Mouse (Mus musculus): ENCODE results near the gene Zfp574.

The Zfp574 gene

DNA sequence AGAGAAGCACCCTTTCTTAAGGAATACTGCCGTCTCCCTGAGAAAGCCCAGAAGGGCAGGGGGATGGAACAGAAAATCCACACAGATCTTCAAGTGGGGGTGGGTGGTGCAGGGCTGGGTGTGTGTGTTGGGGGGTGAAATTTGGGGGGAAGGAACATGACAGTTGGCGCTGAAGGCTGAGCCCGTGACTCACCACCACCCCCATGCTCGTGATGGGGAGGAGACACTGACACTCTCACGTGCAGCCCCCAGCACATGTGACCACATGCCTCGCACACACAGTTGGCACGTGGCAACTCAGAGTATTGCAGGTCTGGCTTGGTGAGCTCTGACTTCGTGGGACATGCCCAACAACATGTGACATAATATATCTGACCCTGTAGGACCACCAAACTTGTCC lies 1.6 kb downstream of the Zfp574 start:
- peak; percentile 56 for DNase-seq

GRCm38 (mm10) chr7:25076296-25076662 lies 3.9 kb downstream of the Zfp574 start:
- no peak for DNase-seq

GRCm38 (mm10) chr7:25076663-25077413 lies 4.5 kb downstream of the Zfp574 start:
- DNase-seq = peak; percentile 99

GRCm38 (mm10) chr7:25077414-25077755 lies 5.0 kb downstream of the Zfp574 start:
- DNase-seq = no peak

GRCm38 (mm10) chr7:25079496-25080026 lies 7.2 kb downstream of the Zfp574 start:
- DNase-seq = peak; percentile 56

DNA sequence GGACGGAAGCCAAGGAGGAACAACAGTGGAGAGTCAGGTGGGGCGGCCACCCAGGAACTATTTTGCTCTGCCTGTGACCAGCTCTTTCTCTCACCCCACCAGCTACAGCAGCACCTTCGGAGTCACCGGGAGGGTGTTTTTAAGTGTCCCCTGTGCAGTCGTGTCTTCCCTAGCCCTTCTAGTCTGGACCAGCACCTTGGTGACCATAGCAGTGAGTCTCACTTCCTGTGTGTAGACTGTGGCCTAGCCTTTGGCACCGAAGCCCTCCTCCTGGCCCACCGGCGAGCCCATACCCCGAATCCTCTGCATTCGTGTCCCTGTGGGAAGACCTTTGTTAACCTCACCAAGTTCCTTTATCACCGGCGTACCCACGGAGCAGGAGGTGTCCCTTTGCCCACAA lies 8.1 kb downstream of the Zfp574 start:
- DNase-seq = no peak

DNA sequence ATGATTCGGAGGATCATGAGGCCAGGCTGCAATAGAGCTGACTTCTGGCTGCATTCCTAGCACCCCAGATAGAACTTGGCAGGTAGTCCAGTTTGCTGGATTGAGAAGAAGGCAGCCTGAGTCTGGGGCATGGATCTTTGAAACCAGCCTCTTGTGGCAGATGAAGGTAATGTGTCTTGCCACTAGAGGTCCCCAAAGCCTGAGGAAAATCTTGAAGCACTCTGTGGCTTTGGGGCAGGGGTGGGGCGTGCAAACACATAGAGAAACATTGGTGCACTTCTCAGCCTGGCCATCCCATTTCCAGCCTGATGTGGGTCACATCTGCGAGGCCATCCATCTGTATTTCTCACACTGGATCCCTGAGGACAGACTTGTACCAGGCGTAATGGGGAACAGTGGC lies 10.1 kb downstream of the Zfp574 start:
- peak; percentile 44 for DNase-seq

GRCm38 (mm10) chr7:25084621-25085020 lies 12.3 kb downstream of the Zfp574 start:
- DNase-seq = no peak

- DNase-seq = no peak
Measured at GRCm38 (mm10) chr7:25086656-25087055, 14.3 kb downstream of the Zfp574 start.

DNA sequence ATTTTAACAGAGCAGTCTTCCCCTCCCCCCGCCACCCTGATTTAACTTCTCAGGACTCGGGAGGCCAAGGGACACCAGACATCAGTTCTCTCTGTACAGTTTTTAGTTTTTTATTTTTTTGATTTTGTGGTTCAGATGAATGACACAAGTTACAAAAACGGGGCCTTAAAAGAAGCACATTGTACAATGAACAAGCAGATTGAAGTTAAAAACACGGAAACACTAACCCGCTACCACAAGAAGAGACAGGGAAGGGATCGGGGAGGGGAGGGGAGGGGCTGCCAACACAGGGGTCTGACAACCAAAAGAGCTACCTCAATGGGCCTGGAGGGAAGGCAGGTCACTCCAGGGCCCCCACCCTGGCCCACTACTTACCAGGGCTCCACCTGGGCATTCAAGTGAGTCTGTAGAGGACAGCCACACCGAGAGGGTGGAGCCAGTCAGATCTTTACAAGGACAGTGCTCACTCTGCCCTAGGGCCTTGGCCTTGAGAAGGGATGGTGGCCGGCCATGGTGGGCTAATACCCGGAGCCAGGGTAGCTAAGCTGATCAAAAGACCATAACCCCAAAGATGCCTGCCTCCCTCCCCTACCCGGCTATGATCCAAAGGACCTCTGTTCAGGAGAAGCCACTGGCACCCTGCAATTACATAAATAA lies 15.0 kb downstream of the Zfp574 start:
- DNase-seq = peak; percentile 20

DNA sequence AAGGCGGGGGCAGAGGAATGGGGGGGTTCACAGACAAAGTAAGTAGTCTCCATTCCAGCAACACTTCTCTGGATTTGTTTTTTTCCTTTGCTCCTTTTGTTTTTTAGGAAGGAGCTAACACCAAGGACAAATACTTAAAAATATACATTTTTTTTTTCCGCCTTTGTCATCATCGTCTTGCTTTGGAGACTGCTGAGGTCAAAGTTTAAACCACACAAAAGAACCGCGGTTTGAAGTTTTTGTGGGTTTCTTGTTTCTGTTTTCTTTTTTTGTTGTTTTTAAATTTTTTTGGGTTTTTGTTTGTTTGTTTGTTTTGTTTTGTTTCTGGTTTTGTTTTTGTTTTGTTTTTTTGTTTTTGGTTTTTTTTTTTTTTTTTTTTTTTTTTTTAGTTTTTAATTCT lies 15.6 kb downstream of the Zfp574 start:
- no peak for DNase-seq

DNA sequence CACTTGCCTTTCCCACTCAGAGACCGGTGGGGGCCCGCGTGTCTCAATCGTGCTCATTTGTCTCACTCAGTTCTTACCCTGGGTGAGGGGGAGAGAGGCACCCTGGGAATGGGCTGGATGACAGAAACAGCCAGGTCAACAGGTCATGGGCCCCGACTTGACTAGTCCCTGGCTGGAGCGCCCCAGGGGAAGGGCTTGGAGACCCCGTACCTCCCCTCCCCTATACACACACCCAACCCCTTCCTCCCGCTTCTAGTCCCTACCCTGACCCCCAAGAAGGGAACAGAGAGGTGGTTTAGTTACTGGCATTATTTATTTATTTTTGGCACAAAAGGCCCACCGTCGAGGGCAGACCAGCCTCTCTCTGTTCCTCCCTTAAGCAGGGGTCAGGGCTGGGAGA lies 16.2 kb downstream of the Zfp574 start:
- DNase-seq = peak; percentile 12

DNA sequence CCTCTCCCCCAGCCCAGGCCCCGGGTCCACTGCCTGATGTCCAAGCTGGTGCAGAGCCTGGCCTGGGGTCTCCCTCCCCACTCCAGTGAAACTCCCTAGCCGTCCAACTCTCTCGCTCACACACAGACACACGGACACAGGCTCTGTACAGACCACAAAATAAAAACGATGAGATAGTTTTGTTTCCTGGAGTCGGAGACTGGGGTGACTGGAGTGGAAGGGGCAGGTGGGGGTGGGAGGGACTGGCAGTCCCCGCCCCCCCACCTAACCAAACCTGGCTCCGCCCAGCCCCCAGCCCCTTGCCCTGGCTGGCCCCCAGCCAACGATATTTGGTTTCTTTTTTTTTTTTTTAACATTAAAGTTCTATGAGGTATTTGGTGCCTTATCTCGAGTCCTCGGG lies 16.6 kb downstream of the Zfp574 start:
- peak; percentile 15 for DNase-seq

- no peak for DNase-seq
Measured at GRCm38 (mm10) chr7:25089875-25090274, 17.5 kb downstream of the Zfp574 start.

DNA sequence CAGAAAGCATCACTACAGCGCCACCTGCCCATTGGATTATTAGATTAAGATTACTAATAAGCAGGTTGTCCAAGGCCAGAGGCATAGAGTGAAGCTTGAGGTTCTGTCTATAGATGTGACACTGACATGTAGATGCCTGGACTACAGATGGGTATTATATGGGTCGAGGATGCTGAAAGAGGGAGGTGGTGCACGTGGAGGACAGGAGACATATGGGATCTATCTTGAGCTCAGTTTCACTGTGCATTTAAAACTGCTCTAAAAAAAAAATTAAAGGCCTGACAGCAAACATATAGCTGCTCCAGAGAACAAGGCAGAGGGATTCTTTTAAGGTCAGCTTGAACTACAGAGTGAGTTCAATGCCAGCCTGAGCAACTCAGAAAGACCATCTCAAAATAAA lies 25.8 kb downstream of the Zfp574 start:
- no peak for DNase-seq

DNA sequence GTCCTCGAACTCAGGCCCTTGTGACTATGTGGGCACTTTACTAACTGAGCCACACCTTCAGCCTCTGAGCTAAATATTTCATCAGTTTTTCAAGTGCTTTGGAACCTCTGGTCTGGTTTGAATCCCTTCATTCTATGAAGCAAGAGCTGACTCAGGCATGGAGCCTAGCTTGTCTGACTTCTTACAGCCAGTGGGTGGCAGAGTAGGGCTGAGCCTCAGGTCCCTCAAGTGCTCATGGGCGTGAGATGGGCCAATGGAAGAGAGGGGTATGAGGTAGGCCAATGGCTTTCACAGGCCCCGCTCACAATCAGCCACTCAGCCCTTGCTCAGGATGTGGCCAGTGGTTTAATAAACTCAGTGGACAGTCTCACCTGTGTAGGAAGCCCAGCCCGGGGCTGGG lies 27.2 kb downstream of the Zfp574 start:
- no peak for DNase-seq

DNA sequence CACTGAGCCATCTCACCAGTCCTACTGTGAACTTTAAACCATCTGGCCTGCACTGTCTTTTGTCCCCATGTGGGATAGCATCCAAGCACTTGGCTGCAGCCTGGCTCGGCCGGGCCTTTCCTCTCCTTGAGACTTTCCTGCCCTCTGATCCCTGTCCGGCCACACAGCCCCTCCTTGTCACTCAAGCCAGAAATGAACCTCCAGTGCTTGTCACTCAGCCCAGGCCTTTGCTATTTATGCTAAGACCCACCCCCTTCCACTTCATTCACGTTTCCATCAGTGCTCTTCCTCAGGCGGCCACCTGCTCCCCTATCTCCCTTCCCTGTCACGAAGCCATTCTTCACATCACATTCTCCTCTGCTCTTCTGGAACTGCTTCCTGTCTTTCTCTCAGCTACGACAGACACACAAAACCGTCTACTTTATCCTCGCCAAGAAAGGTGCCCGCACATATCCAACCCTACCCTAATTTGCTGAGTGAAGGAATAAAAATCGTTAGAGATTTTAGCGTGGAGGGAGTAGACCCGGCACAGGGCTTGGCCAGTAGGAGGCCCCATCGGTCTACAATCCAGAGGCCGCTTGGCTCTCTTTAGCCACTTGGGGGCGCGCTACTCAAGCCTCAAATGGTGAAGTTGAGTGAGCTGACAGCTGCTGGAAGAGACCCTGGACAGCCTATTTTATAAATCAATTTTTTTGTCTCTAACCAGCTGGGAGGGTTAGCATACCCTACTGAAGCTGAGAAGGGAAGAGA lies 33.2 kb downstream of the Zfp574 start:
- peak; percentile 66 for DNase-seq

DNA sequence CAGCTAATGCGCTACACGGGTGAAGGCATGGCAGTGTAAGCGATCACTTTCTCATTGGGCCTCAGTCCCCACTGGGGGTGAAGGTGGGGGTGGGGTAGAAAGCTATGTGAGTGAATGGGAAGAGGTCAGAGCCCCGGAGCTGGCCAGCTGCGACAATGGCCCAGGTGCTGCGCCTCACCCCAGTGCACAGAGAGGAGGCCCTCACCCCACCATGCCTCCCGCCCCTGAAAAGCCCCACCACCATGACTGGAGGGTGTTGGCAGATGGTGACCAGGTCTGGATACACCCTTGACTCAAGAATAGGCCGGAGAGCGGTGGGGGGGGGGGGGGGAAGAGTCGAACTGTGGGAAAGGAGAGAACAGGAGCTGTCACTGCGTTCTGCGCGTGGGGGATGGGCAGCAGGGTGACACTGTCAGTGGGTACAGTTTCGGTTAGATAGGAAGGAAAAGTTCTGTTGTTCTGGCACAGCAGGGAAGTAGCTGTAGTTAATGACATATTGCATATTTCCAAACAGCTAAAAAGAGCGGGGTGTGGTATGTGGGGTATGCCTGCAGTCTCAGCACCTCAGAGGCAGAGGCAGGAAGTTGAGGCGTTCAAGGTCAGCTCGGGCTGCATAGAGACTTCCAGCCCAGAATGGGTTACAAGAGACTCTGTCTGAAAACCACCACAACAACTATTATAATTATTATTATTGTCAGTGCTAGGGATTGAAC lies 34.6 kb downstream of the Zfp574 start:
- DNase-seq = no peak

- DNase-seq = no peak
Measured at GRCm38 (mm10) chr7:25109355-25109754, 37.0 kb downstream of the Zfp574 start.

GRCm38 (mm10) chr7:25110336-25110735 lies 38.0 kb downstream of the Zfp574 start:
- DNase-seq = no peak

DNA sequence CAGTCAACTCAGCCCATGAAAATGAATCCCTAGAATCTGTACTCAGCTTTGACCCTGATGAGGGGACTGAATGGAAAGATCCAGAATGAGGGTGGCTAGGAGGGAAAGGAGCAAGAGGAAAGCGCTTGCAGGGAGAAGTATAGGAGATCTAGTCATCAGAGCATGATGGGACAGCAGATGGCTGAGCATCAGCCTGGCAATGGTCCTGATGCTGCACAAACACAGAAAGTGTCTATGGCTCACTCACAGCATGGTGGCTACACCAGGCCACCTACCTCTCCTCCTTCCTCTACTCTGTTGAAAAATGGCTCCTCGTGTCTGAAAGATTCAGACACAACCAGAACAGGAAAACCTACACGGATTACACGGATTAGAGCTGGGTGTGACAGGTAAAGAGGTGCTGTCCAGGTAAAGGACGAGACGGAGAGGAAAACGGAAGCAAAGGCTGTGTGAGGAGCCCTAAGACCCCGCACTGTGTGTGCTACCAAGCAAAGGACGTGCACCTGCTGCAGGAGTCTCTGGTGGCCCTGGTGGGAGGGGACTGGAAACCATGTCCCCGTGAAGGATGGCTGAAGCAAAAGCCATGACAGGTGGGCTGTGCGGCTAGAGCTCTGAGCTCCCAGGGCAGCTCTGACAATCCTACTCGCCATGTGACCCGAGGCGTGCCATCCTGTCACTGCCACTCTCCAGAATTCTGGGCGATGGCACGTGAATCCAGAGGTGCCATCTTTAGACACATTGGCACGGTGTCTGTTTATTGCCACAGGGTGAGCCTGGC lies 40.0 kb downstream of the Zfp574 start:
- peak; percentile 74 for DNase-seq

- no peak for DNase-seq
Measured at GRCm38 (mm10) chr7:25112956-25113603, 40.7 kb downstream of the Zfp574 start.
